Mouse (Mus musculus) intestine, embryonic 14.5 days (tissue): ENCODE measurements around the gene Clcf1. TPM values are rescaled to one million over a fixed set of nuclear protein-coding genes. Genes with fewer than 3 reads are reported as not detected.

Experiments
- microRNA-seq: library from miRNA; unstranded; fragments of <30 nt; microRNA quantifications from one replicate; pipeline ENCODE4, GENCODE M21; 2016
- polyA plus RNA-seq: library from polyadenylated mRNA; unstranded; fragments of >200 nt; fragmentation: Nextera tagmentation; extraction: Ambion mirVana; gene quantifications from 2 replicates; pipeline ENCODE4 v1.2.1, GENCODE M21; 2014

Clcf1 gene
- polyA plus RNA-seq, 1 experiment from 2014 or later: 6.9 TPM

Small RNA genes lying within 50 kb of the gene (microRNA-seq; reads per million reads assigned to microRNA genes)
- gene Gm26115 (not detected), gene Mir6985 (0.76 reads per million)

Other genes with a start within 250 kb of the Clcf1 start
- 0.99 and 1.0 TPM in 2 replicates for gene Aldh3b2, start 241.9 kb upstream of the Clcf1 start, polyA plus RNA-seq
- 13.0 and 13.5 TPM in 2 replicates for gene Acy3, start 227.7 kb upstream of the Clcf1 start, polyA plus RNA-seq
- gene Tbx10, start 221.5 kb upstream of the Clcf1 start, polyA plus RNA-seq: 0.13 and 0.16 TPM in 2 replicates
- 42.1 and 42.7 TPM in 2 replicates for gene Nudt8, start 213.7 kb upstream of the Clcf1 start, polyA plus RNA-seq
- 2.4 and 2.9 TPM in 2 replicates for gene Gm49405, start 213.6 kb upstream of the Clcf1 start, polyA plus RNA-seq
- gene Doc2g, start 210.9 kb upstream of the Clcf1 start, polyA plus RNA-seq: 3.6 and 3.9 TPM in 2 replicates
- 247 and 248 TPM in 2 replicates for gene Ndufv1, start 201.4 kb upstream of the Clcf1 start, polyA plus RNA-seq
- gene Gstp1, start 176.3 kb upstream of the Clcf1 start, polyA plus RNA-seq: 746 and 810 TPM in 2 replicates
- gene Gstp2, start 168.2 kb upstream of the Clcf1 start, polyA plus RNA-seq: 7.8 and 8.8 TPM in 2 replicates
- 1.0 and 1.3 TPM in 2 replicates for gene Gstp3, start 154.7 kb upstream of the Clcf1 start, polyA plus RNA-seq
- gene Cabp2, start 132.7 kb upstream of the Clcf1 start, polyA plus RNA-seq: 0.57 TPM in 1 of 2 replicates, not detected in the other
- gene Cdk2ap2, start 117.1 kb upstream of the Clcf1 start, polyA plus RNA-seq: 87.4 and 103 TPM in 2 replicates
- 13.3 and 14.3 TPM in 2 replicates for gene Pitpnm1, start 114.2 kb upstream of the Clcf1 start, polyA plus RNA-seq
- 89.7 and 96.0 TPM in 2 replicates for gene Aip, start 88.4 kb upstream of the Clcf1 start, polyA plus RNA-seq
- not detected in 2 replicates for gene Gpr152, start 74.5 kb upstream of the Clcf1 start, polyA plus RNA-seq
- 0.08 TPM in 1 of 2 replicates, not detected in the other for gene Cabp4, start 70.2 kb upstream of the Clcf1 start, polyA plus RNA-seq
- gene Coro1b, start 65.6 kb upstream of the Clcf1 start, polyA plus RNA-seq: 174 and 189 TPM in 2 replicates
- gene Ptprcap, start 60.6 kb upstream of the Clcf1 start, polyA plus RNA-seq: 3.1 and 3.3 TPM in 2 replicates
- gene Rps6kb2, start 50.9 kb upstream of the Clcf1 start, polyA plus RNA-seq: 37.4 and 40.6 TPM in 2 replicates
- 2.3 and 3.1 TPM in 2 replicates for gene Carns1, start 38.8 kb upstream of the Clcf1 start, polyA plus RNA-seq
- gene Tbc1d10c, start 23.0 kb upstream of the Clcf1 start, polyA plus RNA-seq: 3.9 and 4.4 TPM in 2 replicates
- 837 and 863 TPM in 2 replicates for gene Ppp1ca, start 22.2 kb upstream of the Clcf1 start, polyA plus RNA-seq
- gene Rad9a, start 12.6 kb upstream of the Clcf1 start, polyA plus RNA-seq: 33.2 and 38.3 TPM in 2 replicates
- not detected in 2 replicates for gene AC109138.7, start 119 bp downstream of the Clcf1 start, polyA plus RNA-seq
- gene Pold4, start 17.7 kb downstream of the Clcf1 start, polyA plus RNA-seq: 30.8 and 30.9 TPM in 2 replicates
- gene Ssh3, start 54.9 kb downstream of the Clcf1 start, polyA plus RNA-seq: 21.7 and 25.4 TPM in 2 replicates
- 6.4 and 7.8 TPM in 2 replicates for gene Ankrd13d, start 68.9 kb downstream of the Clcf1 start, polyA plus RNA-seq
- gene Grk2, start 92.0 kb downstream of the Clcf1 start, polyA plus RNA-seq: 19.2 and 21.9 TPM in 2 replicates
- gene Kdm2a, start 184.0 kb downstream of the Clcf1 start, polyA plus RNA-seq: 51.7 and 56.7 TPM in 2 replicates
- 22.1 and 30.9 TPM in 2 replicates for gene Rhod, start 225.2 kb downstream of the Clcf1 start, polyA plus RNA-seq